Mouse (Mus musculus) cerebellum, adult 11-12 months (tissue): ENCODE data around the gene Daglb.
"Not testable (repeated sequence)": the region's sequence is repeated elsewhere in the genome, so short reads cannot be mapped to it uniquely, and the experiment has no call there.

ENCODE experiments used
- DNase-seq: peaks from one replicate; pipeline ENCODE4 v3.0.0; 2022

Gene Daglb

DNA sequence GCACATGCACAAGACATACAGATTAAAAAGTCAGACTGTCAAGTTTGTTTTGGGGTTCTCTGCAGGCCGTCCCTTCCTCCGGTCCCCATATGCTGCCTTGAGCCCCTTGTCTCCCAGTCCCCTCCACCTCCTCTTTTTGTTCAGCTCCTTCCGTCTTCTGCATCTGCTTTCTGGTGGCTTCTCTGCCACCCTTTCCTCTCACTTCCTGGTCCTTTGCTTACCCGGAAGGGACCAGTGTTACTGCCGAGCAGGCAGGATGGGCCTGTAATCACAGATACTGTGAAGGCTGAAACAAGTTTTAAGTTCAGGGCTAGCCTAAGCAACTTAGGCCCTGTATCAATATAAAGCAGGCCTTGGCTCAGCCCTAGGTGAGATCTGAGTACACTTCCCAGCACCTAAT, 23.6 kb downstream of the Daglb start:
- DNase-seq, result no peak

DNA sequence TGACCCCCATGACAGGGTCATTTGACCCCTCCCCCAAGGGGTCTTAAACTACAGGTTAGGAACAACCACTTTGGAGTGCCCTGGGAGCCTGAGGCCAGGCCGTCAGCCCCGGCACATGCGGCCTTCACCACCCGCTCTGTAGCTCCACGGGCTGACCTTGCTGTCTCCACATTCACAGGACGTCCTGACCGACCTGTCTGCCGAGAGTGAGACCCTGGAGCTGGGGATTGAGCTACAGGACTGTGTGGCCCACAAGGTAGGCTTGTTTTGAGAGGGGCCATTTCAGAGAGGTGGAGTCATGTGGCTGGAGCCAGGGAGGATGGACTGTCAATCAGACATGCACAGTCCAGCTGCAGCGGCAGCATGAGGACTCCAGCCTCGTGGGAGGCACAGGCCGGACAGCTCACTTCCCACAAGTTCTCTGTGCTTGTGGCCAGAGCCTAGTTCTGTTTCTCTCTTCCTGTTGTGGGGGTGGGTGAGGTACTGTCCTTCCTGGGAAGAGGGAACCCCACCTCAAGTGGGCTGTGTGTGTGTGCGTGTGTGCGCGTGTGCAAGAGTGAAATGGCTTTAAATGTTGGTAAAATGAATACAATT, 25.5 kb downstream of the Daglb start:
- no peak for DNase-seq

DNA sequence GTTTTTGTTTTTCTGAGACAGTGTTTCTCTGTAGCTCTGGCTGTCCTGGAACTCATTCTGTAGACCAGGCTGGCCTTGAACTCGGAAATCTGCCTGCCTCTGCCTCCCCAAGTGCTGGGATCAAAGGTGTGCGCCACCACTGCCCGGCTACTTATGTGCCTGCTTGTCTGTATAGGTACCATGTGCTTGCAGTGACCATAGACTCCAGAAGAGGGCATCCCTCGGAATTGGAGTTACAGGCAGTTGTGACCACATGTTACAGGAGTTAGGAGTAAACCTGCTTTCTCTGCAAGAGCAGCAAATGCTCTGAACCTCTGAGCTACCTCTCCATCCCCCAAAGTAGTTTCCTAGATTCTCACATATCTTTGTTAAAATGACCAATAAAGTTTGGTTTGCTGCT, 27.4 kb downstream of the Daglb start:
- DNase-seq, result no peak

DNA sequence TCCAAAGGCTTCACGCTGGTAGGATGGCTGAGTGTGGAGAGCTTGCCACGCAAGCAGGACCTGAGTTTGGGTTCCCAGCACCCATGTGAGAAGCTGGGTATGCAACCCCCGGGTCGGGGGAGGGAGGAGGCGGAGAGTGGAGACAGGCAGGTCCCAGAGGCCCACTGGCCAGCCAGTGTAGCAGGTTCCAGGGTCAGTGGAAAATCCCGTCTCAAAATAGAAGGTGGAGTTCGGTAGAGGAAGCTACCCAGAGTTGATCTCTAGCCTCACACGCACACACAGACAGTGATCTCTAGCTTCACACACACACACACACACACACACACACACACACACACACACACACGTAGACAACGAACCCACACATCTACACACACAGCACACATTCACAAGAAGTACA, 28.8 kb downstream of the Daglb start:
- no peak for DNase-seq

DNA sequence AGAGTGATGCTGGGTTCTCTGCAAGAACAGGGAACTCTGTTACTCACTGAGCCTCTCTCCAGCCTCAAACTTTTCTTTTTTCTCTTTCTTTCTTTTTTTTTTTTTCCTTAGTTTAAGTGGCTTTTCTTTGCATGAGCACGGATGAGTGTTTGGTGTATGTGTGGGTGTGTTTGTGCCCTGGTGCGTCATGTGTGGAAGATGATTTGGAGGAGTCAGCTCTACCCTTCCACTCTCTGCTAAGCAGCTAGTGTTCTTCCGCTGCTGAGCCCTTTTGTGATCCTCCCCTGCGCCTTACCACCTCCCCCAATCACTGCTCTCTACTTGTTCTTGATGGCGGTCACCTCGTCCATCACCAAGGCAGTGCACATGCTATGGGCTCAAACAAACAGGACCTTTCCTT, 31.3 kb downstream of the Daglb start:
- DNase-seq, result no peak

DNA sequence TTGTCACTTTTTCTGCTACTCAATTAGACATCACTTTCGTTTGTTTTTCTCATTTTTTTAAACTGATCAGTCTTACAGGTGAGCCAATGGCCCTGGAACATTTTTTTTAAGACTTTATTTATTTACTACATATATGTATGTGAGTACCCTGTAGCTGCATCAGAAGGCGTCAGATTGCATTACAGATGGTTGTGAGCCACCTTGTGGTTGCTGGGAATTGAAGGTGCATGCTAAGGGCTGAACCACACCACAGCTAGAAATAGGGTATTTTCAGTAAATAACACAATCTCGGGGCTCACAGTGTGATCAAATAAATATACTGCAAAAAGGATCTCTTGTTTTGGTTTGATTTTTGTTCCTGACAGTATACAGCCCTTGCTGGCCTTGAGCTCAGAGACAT, 33.1 kb downstream of the Daglb start:
- DNase-seq, result no peak

DNA sequence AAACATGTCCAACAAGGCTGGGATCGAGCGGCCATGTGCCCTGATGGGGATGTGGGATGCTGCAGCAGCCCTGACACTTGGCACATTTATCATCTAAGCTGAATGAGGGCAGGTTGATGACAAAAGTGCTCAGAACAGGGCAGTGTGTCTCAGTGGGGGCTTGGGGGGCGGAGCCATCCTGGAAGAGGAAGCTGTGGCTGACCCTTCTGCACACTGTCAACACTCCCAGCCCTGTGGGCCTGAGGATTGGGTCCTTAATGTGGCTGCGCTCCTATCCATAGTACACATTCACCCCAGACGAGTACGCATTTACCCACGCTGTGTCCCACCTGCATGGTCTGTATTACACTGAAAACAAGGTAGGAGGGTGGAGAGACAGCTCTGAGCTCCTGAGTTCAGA, 34.8 kb downstream of the Daglb start:
- no peak for DNase-seq

DNA sequence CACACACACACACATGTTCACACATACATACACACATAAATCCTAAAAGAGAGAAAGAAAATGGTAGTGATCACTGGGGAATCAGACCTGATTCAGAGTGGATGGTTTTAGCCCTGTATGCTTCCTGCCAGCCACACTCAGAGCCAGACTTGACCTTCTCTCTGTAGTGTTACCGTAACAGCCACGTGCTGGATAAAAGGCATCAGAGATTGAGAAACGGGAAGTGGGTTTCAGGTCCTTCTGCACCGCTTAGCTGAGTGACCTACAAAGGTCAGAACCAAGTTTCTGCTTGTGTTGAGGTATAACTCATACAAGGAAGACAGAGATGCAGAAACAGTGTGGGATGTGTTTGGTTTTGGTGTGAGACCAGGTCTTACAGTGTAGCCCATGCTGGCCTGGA, 35.3 kb downstream of the Daglb start:
- no peak for DNase-seq

DNA sequence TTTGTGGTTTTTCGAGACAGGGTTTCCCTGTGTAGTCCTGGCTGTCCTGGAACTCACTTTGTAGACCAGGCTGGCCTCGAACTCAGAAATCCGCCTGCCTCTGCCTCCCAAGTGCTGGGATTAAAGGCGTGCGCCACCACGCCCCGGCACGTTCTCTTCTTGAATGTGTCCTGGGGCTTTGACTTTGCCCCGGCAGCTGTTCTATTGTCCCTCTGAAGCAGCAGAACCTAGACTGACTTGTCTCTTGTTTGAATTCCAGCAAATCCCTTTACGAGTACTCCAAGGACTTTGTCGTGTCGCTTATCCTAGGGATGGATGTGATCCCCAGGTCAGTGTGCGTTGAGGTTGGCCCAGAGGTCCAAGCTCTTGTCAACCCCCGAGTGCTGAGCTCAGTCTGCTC, 36.3 kb downstream of the Daglb start:
- DNase-seq, result not testable (repeated sequence)

DNA sequence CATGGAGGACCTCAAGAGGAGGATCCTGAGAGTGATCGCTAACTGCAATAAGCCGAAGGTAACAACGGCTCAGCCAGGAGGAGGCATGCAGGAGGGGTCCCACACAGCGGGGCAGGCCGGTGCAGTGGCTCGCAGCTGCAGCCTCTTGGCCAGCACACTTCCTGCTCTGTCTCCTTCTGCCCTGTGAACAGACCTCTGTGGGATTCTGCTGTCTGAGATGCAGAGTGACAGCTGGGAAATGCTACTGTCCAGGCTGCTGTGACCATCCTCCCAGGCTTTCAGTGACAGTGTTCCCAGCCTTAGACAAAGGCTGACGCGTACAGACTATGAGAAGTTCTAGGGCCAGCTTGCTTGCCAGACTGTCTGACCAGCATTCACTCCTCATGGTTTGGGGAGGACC, 36.8 kb downstream of the Daglb start:
- no peak for DNase-seq

DNA sequence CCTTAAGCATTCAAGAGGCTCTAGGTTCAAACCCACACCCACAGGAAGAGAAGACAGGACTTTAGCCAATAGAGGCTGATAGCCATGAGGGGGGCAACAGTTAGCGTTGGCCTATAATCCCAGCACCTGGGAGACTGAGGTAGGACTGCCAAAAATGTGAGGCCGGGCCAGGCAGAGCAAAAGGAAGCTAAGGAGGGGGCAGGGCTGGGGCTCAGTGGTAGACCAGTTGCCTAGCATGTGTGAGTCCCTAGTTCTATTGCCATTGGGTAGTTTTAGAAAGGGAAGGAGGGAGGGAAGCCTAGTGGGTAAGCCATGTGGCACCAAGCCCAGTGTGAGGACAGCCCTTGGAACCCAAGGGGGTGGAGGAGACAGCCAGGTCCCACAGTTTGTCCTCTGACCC, 37.3 kb downstream of the Daglb start:
- peak; percentile 37 for DNase-seq

DNA sequence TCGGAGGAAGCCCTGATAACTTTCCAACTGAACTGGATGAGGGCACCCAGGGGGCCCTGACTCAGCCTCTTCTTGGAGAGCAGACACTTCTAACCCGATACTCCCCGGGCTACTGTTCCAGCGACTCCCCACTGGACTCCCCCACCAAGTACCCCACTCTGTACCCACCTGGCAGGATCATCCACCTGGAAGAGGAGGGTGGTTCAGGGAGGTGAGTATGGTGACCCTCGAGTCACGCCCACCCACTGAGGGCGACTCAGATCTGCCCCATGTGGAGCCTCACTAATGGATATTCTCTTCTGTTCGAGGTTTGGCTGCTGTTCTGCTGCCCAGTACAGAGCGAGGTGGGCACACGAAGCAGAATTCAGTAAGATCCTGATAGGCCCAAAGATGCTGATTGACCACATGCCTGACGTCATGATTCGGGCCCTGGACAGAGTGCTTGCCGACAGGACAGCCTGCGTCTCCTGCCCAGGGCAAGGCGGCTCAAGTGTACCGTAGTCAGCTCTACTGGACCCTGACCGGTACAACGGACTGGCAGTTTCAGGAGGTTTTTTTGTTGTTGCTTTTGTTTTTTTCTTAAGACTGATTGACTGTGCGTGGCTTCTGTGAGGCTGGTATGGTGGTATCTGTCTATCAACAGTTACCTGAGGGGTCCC, 38.6 kb downstream of the Daglb start:
- no peak for DNase-seq

DNA sequence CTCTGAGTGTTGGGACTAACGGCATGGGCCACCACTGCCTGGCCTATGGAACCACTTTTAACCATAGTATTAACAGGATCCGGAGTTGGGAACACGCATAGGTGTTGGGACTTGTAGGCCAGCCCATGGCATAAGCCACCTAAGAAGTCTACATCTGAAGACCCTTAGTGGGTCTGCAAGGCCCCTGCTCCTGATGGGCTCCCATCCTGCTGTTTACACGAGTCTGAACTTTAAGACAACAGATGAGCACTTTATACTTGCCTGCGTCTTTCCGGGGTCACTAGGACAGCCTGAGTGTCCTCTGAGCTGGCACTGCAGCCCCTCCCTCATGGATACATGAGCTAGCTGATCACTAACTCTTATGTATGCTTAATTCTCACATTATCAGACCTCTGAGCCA, 39.4 kb downstream of the Daglb start:
- DNase-seq, result no peak

DNA sequence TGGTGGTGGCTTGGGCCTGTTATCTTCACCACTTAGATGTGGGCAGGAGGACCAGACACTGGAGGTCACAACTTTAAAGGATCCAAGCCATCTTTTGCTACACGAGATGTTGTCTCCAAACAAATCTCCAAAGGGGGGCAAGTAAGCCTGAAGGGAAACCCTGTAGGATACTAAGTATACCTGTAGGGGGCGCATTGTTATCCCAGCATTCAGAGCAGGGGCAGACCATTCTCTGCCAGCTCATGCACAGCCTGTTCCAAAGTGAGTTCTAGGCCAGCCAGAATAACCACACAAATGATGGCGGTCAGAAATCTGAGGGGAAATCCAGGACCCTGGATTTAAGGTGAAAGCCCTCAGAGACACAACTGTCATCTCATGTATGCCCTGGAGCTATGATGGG, 40.1 kb downstream of the Daglb start:
- no peak for DNase-seq

DNA sequence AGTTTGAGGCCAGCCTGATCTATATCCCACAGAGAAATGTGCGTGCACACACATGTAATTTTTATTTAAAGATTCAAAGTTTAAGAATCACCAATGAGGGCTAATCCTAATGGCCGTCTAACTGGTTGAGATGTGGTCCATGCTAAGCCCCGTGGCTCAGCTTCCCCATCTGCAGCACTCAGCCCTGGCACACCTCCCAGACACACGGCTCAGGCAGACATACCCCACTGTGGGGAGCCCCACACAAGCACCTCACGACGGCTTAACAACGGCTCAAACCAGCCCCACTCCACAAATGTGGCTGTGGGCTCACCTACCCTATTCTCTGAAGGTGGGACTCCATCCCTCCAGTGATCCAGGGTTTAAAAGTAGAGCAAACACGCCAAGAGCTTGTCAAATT, 40.7 kb downstream of the Daglb start:
- no peak for DNase-seq

DNA sequence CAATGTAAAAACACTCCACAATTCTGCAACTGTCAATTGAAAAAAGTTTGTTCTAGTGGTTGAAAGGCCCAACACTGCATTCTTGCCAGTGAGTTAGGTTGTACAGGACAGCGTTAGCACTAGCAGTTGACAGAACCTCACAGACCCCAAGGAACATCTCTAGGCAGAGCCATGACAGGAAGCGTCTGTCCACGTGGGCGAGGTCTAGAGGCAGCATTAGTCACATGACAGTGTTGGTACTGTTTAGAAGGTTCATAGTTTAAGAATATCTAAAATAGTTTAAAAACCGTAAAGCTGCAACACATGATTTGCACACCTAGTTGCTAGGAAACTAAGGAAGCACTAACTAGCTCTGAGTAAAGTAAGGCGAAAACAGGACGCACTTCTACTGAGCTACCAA, 41.2 kb downstream of the Daglb start:
- no peak for DNase-seq

DNA sequence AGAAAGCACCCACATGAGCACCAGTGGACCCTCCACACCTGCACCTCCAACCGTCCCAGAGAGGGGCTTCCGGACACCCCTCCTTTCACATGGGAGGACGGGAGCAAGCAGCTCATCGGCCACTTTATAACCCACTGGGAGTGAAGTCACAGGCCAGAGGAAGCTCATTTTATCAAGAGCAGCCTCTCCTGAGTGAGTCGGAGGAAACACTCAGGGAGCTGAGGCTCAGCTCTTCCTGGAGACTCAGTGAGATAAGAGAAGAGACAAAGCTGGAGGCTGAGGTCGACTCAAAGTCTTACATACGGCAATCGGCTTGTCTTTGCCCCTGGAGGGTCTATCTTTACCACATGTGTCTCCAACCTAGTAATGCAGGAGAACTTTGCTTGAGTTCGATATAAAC, 44.9 kb downstream of the Daglb start:
- no peak for DNase-seq

DNA sequence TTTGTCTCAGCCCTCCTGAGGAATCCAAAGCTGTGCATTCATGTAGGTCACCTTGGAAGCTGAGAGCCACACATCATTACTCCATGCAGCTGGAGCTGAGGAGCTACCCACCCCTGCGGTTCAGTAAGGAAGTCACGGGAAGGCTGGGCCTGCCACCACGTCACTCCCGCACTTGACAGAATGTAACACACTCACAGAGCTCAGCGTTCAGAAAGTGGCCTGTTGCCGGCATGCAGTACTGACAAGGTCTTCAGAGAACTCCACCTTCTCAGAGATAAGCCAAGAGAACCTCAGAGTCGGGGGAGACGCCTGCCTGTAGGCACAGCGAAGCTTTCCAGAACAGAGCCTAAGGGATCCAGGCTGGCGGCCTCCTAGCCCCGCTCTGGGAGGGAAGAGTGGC, 45.4 kb downstream of the Daglb start:
- no peak for DNase-seq

DNA sequence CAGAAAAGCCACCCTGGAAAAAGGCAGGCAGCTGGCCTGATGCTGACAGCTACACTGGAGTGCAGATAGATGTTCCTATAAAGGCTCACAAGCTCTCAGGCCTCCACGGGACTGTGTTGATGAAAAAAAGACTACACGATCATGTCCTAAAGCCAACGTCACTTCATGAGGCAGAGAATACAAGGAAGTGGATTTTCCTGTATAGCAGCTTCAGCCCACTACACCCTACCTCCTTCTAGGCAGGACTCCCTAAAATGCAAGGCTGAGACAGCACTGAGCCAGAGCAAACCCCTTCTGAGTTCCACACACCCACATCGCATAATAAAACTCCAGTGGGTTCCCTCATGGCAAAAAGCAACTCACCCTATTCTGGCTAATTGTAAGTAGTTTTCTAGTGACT, 47.2 kb downstream of the Daglb start:
- no peak for DNase-seq

DNA sequence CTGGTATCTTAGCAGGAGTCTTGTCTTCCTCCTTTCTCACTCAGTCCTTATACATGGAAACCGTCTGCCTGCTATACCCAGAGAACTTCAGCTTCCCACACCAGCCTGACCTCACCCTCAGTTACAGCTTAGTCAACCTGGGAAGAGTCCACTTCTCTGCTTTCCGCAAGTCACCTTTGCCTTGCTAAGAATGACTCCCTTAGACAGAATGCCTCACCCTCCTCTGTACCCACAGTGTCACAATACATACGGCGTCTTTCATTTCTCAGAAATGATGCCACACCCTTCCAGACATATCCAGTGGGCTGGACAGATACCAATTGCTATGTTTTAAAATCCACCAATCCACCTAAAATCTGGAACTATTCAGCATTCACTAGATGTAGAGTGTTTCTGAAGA, 47.9 kb downstream of the Daglb start:
- DNase-seq, result no peak

DNA sequence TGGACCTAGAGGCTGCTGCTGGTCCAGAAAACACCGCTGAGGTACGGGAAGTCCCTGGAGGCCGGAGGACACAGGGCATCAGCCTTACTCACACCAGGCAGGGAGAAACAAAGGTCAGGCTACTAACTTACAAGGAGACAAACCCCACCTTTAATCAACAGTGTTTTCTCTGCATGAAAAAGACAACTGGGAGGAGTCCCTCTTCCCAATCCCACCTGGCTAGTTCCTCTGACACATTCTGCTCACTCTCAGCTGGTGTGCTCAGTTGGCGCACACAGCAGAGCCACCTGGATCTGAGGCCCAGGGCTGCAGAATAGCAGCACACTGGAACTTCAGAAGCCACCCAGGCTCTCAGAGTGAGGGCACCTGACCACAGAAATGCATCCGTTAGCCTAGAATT, 50.5 kb downstream of the Daglb start:
- no peak for DNase-seq

DNA sequence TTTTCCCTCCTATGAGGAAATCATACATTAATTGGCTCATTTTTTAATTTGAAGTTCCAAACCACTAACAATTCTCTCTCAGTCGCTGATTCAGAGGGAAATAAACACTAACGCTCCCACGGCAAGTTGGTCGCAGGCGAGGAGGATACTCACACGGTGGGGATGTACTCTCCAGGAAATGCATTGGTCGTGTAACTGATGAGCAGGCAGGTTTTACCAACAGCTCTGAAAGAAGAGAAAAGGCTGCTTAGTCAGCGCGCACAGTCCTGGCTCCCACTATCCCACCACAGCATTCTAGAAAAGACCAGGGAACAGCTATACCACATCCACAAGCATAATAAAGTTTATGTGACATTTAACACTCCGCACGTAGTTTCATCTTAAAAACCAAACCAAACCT, 52.6 kb downstream of the Daglb start:
- DNase-seq, result no peak

DNA sequence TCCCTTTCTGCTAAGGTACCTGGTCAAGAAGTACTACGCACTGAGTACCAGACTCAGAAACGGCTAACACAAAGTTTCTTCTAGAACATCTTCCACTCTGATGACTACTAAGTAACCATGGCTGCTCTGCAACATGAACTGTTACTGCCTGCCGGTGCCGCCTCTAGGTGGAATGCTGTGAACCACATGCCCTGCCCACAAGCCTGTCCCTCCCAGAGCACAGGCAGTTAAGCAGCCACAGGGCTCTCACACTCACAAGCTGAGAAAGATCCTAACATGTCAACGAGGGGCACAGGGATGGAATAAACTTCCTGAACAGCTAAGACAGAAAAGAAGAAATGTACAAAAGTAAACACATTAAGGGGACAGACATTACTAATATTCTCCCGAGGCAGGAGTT, 53.1 kb downstream of the Daglb start:
- DNase-seq, result no peak

DNA sequence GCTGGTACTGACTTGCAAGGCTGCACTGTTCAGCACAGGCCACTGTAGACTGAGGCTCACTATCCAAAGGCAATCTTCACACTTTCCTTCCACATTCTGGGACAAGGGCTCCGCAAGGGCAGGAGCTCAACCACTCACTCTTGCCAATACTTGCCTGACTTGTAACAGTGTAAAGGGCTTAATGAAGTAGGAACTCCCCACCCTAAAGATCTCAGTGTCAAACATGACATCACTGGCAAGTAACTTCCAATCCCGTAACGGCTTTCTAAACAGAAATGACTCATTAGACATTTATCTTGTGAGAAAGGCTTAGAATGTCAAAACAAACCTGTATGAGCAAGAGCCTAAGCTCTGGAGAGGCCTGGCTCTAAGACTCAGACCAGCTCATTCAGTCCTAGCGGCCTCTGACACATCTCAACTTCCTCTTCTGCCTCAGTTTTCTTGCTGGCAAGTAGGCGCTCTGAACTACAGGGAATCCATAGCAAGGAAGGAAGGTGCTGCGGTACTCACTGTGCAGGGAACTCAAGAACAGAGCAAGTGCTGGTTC, 53.7 kb downstream of the Daglb start:
- no peak for DNase-seq

DNA sequence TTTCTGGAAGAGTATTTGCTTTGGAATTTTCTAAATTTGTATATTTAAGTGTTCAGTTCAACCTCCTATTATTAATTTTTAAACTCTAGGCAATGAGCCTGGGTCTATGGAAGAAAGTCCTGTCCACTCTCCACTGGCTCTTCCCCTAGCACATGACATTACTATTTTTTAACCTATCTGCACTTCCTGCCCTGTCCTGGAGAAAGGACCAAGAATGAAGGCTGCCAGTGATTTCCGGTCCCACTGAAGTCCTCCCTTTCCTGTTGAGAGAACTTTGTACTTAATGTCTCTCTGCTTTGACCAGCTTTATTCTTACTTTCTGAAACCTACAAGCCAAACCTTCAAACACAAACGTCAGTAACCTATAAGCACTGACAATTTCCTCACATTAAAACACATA, 56.0 kb downstream of the Daglb start:
- DNase-seq, result no peak
